Mouse (Mus musculus) brain, embryonic 14.5 days (tissue): ENCODE results near the gene Msln. TPM values are rescaled to one million over a fixed set of nuclear protein-coding genes. Genes with fewer than 3 reads are reported as not detected.

Source experiments
- DNase-seq: peaks from one replicate; pipeline ENCODE4 v3.0.0-alpha.2; 2011; ENCODE audit warnings: low read depth
- CTCF ChIP-seq: fragments of 200-500 bp; IDR thresholded peaks from 2 replicates; pipeline ENCODE4 v1.5.1; 2012; ENCODE audit warnings: inconsistent platforms, mild to moderate bottlenecking, moderate library complexity, borderline replicate concordance; ENCODE audit not compliant: insufficient read depth, insufficient read length; ENCODE audit errors: extremely low read depth
- POLR2A ChIP-seq: fragments of 200-500 bp; IDR thresholded peaks from 2 replicates; pipeline ENCODE4 v1.6.1; 2012; ENCODE audit warnings: mild to moderate bottlenecking, inconsistent platforms, borderline replicate concordance; ENCODE audit not compliant: poor library complexity, insufficient read depth, insufficient read length, severe bottlenecking; ENCODE audit errors: extremely low read depth
- polyA plus RNA-seq: library from polyadenylated mRNA; depleted of rRNA; stranded (reverse); fragments of >200 nt; gene quantifications from 2 replicates; pipeline ENCODE4 v1.2.3, GENCODE M21; 2012

Gene Msln
- polyA plus RNA-seq, 1 experiment: 0.07 TPM

DNA sequence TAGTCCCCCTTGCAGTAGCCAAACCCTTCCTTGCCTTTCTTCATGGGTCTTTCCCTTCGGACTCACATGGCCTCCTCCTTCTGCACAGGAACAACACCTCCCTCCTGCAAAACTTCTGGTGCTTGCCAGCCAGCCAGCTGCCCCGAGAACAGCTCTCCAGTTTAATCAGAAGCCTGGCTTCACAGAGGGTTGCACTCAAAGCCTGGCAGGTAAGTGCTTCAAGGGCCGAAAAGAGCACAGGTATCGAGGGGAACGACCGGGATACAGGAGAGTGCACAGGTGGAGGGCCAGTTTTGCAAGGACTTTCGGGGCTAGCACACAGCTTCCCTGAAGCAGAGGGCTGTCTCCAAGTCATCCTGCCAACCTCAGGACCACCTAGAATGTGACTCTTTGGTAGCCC is 15.3 kb downstream of the Msln start:
- no peak for DNase-seq
- no peak for TF ChIP-seq CTCF
- no peak for TF ChIP-seq POLR2A

DNA sequence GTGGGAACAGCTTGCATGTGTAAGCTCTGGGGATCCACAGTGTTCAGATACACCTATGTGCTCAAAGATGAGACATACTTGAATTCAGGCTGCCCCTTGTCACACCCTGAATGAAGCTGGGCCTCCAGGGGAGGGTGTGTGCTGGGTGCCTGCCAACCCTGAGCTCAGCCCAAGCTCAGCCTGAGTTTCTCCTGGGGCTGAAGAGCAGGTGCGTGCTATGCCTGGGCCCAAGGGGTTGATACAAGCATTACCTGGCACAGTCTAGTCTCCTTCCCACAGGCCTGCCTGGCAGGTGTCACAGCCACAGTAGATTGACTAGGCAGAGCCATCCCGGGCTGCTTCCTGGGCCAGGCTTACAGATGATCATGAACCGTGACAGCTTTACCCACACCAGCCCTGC is 18.4 kb downstream of the Msln start, which contains the start of gene Mslnl:
Mslnl (plus strand) TSS at position 298 of the 400 bp plus-strand sequence.
- no peak for DNase-seq
- no peak for TF ChIP-seq POLR2A
- no peak for TF ChIP-seq CTCF

DNA sequence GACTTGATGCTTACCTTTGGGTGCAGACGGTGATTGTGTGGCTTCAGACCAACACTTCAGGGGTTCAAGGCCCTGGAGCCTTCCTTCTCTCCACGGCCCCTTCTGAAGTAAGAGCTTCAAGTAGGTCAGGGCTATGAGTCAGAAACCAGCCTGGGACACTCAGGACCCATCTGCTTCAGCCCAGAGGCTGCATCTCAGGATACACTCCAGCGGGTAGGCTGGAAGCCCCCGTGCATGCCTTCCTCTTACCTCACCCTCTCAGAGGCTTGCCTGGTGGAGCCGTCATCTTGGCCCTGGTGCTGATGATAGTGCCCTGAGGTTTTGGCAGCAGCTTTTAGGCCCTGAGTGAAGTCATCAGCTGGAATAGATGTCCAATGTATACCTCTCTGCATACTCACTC is 18.9 kb downstream of the Msln start:
- DNase-seq: no peak
- TF ChIP-seq POLR2A: no peak
- no peak for TF ChIP-seq CTCF

DNA sequence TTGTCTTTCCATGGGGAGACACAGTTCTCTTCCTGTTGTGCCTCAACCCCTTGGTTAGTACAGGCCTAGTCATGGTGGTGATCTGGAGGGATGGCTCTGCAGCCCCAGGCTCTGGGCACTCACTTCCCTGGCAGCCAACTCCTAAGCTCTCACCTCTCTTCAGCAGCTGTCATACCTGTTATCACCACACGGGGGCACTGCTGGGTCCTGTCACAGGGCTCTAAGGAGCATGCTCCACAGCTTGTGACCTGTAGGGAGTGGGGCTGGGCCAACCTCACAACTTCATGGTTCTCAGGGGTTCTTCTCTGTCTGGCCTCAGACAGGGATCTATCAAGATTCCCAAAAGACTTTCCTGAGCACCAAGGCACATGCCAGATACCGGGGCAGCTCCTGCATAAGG is 22.1 kb downstream of the Msln start:
- TF ChIP-seq POLR2A: no peak
- peak; percentile 93 for TF ChIP-seq CTCF
- DNase-seq: peak; percentile 86

DNA sequence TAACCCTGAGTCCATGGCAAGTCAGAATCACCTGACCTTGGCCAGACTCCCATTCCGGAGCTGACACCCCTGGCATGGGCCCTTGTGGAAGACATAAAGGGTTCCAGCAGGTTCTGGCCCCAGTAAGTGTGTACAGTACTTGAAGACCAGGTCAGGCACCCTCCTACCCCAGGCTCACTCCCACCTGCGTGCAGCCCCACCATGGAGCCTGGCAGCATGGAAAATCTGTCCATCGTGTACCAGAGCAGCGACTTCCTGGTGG is 26.2 kb downstream of the Msln start:
- no peak for TF ChIP-seq POLR2A
- no peak for TF ChIP-seq CTCF
- DNase-seq: no peak

DNA sequence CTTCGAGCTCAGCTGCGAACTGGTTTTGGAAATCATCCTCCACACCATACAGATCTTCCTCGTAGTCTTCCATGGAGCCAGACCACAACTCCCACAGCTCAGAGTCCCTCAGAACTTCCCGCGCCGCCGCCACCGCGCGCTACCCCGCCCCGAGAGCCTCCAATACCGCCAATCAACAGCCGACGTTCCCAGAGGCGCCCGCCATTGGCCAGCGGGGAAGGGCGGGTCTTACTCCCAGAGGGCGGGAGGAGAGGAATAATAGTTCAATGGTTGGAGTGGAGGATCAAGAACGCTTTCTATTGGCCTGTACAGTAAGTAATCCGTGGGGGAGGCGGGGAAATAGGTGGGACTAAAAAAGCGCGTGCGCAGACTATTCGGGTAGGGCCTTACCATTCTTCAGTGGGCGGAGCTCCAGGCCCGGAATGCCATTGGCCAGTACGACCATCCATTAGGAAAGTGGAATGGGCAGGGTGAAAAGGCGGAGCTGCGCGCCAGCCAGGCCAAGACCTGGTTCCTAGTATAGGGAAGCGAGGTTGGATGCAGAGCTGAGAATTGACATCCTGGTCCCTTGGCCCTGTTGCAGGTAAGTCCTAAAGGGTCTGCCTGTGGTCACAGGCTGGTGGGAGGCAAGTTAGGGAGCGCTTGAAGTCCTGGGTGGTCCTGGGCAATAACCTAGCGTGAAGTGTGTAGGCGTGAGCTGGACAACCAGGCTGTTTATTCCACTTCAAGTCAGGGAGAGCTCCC is 26.7 kb downstream of the Msln start, which contains the start of the genes Chtf18 and Rpusd1:
Chtf18 (minus strand) TSS at position 155 of the 744 bp plus-strand sequence.
Rpusd1 (plus strand) TSS at position 406 of the 744 bp plus-strand sequence.
- TF ChIP-seq CTCF (no peak), POLR2A (peak; percentile 38; the same call in 1 of the 2 replicates)
- DNase-seq: peak; percentile 100

DNA sequence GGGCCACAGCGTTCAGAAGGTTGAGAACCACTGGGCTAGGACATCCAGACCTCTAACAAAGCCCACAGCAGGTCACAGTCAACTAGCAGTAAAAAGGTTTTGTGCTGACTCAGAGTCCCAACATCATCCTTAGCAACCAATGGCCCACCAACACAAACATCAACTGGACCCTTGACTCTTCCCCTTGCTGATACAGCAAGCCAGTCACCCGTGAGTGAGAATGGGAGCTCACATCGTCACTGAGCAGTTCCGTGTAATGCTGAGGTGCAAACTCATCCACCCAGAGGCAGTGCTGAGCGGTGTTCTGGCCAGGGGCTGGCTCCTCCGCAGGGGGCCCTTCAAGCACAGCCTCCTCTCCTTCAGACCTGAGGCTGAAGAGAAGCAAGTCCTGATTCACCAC is 28.9 kb downstream of the Msln start:
- no peak for TF ChIP-seq POLR2A
- no peak for DNase-seq

DNA sequence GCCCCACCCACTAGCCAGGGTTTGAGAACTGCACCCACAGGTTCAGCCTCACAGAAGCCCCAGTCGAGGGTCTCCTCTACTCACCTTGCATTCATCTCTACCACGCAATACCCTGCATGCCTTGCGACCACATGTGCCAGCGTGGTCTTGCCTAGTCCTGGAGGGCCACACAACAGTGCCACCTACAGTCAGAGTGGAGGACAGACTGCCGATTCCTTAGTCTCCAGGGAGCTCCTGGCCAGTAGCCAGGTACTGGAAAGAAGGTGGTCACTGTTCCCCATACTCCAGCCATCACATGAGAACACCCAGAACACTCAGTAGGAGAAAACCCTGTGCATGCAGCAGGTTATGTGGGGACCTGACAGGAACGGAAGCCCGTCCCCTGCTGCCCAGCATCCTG is 30.3 kb downstream of the Msln start:
- peak; percentile 20; the same call in 1 of the 2 replicates for TF ChIP-seq CTCF
- TF ChIP-seq POLR2A: no peak
- DNase-seq: peak; percentile 7

DNA sequence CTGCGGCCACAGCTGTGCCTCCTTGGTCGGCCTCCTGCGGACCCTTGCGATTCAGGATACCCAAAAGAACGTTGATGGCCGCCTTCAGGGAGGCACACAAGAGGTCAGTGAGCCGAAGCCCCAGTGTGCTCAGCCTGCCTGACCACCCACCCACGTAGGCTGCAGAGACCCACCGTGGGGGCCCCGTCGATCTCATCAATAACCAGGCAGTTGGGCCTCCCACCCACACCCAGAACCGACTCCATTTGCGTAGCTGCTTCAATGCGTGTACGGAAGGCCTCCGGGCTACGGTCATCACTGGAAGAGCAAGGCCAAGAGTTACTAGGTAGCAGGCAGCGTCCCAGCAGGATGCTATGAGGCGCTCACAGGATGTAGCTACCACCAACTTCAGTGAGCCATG is 30.7 kb downstream of the Msln start:
- no peak for TF ChIP-seq CTCF
- no peak for TF ChIP-seq POLR2A
- DNase-seq: no peak

DNA sequence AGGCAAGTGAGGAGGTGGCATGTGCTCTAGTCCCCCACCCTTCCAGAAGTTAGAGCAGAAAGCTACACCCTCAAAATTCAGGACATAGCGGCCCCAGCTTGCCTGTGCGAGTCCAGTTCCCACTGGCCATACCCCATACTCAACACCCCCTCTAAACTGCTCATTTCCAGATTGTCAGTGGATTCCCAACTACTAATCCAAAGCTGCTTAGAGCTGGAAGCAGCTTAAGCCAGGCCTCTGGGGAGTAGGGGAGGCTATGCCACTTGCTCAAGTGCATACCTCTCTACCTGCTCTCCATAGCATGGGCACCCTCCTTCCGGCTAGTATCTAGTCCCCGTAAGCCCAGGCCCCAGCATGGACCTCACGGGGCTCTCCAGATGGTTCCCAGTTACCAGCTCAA is 32.7 kb downstream of the Msln start:
- TF ChIP-seq CTCF (no peak), POLR2A (no peak)
- no peak for DNase-seq

DNA sequence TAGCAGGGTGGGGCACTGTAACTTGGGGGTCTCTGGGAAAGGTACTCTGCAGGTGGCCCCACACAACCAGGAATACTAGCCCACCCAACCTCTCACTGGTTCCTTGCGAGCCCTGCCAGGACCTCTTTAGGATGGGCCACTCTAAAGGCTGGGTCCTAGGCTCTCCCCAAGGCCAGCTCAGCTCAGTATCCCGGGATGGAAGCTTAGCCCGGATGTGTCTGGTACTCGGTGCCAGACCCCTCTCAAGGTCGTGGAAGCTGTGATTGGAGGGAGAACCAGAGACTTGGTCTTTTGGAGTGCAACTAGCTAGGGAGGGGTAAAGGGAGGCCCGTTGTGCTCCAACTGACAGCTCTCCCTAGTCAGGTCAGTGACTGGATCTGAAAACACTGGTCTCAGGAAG is 36.5 kb downstream of the Msln start:
- no peak for DNase-seq
- TF ChIP-seq POLR2A (no peak), CTCF (no peak)

DNA sequence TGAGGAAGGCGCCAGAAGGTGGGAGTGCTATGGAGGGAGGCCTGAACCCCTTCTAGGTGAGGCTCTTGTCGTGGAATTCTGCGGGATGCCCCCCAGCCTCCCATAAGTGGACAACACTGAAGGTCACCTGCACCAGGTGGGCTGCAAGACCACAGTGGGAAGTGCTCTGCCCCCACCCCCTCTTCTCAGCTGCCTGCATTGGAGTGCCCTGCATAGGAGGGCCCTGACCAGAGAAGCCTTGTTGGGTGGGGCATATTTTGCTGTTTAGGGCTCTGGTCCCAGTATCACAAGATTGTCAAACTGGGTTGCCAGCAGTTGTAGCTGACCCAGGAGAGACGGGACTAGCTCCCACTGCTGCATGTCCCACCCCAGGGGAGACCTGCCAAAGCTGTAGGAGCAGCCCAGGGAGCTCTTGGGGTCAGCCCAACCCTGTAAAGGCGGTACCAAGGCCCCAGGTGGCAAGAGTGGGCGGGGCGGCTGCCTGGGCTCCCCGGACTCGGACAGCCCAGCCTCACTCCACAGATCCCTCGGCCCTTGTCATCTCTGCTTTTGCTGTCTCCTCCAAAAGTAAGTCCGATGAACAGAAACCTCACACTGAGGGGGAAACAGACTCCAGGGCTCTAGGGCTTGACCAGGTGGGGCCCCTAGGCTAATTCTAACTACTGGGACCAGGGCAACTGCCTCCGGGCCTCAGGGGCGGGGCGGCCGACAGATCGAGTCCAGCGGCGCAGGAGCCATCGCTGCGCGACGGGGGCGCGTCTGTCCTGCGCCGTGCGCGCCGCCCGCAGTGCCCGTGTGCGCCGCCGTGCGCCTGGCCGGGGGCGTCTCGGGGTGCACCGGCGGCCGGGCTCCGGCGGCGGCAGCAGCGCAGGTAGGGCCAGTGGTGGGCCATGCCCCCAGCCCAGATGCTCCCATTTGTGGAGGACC is 37.2 kb downstream of the Msln start, which contains the start of gene Gng13:
Gng13 (plus strand) TSS at position 461 of the 927 bp plus-strand sequence.
- TF ChIP-seq CTCF: no peak
- no peak for TF ChIP-seq POLR2A
- DNase-seq: no peak

DNA sequence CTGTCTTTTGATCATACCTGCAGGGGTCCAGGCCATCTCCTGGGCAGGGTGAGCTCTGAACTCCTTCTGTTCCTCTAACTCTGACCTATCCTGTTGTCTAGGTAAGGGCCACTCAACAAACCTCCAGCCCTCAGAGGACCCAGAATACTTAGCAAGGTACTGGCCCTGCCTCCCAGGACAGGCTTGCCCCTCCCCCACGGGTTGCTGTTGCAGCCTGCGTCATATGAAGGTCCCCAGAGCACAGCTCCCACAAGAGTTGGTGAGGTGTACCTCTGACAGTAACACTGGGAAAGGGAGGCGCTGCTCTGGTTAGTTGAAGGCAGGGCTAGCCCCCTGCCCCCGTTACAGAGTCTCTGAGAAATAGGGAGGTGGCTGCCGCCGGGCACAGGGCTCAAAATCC is 38.0 kb downstream of the Msln start:
- TF ChIP-seq CTCF (no peak), POLR2A (no peak)
- no peak for DNase-seq
